Mouse (Mus musculus) embryo, embryonic 10 days (tissue): Measurements from ENCODE around the gene Dnase2b.

Experiments used
- DNase-seq: peaks from one replicate; pipeline ENCODE4 v3.0.0-alpha.2; 2015; ENCODE audit warnings: low spot score

The Dnase2b gene

DNA sequence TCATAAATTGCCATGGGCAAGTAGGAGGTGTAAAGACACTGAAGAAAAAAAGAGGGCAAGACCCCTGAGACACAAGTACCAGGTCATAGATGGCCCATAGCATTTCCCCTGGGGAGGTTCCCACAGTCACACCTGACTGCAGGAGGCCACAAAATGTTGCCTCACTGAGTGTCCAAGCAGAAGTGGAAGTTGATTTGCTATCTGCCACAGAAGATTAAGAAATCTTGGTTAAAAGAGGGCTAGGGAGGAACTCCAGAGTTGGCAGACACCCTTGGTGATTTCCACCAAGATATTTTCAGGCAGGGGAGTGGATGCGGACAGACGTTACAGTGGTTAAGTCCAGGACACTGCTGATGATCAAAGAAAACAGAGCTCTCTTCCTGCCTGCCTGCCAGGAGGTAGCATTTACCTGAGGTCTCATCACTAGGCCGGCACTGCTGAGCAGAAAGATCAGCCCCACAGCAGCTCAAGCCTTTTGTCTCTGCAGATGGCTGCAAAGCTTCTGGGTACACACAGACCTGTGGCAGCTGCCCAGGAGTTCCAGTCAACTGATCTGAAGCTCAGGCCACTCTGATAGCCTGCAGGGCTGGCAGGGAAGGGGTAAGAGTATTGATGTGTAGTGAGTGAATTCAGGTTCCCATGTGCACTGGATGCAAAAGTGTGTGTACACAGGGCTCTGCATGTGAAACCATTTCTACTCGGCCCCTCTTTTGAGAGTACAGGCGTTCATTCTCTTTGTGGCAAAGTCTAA, 1.3 kb upstream of the Dnase2b start:
- no peak for DNase-seq

DNA sequence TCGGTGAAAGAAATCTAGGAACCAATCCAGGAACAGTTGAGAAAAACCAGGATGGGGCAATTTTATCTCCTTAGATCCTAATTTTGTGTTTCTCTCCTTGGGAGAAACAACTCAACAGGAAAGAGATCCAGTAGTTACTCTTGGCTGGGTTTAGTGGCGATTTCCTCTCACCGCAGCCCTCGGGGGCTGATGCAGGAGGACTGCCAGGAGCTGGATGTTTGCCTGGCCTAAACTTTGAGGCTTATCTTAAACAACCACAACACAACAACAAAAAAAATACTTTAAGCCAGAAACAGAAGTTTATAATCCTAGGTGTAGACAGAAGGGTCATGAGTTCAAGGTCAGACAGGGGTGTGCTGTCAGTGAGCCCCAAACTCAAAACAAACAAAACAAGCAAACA, 3.6 kb downstream of the Dnase2b start:
- no peak for DNase-seq

DNA sequence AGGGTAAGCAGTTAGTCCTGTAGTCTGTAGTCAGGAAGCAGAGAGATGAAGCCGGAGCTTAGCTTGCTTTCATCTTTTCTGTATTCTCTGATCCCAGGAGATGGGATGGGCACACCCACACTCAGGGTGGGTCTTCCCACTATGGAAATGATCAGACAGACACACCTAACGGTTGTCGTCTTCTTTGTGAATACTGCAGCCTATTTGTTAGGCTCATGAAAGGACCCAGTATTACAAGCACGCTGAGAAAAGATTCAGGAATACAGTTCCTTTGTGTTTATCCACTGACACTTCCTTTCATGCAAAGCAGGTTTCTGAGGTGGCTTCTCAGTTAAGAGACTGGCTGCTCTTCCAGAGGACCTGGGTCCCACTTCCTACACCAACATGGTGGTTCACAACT, 4.1 kb downstream of the Dnase2b start:
- no peak for DNase-seq

DNA sequence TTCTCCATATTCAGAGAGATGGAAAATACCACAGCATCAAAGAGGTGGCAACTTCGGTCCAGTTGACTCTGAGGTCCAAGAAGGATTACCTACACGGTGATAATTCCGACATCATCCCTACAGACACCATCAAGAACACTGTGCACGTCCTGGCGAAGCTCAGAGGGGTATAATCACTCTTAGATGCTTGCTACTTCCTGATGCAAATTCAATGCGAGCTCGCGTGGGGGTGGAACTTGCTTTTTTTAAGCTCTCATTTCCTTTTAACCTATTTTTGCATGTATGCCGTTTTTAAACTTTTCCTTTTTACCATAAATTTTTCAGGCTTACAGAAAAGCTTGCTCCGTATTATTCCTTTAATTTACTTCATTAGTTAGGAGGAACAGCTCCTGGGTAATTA, 5.1 kb downstream of the Dnase2b start:
- no peak for DNase-seq

DNA sequence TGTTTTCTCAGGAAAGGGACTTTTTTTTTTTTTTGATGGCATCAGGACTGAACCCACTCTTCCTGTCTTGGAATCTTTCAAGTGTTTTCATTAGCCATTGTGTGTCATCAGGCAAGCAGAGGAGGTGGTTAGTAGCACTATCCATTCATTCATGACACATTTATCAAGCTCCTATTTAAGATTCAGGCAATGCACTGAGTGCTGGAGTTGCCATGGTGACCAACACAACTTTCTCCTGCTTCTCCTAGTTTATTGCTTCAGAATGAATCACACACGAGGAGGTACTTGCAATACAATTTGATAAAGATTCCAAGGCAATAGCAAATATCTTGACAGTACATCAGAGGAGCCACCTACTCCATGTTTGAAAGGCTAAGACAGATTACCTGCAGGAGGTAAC, 8.0 kb downstream of the Dnase2b start:
- DNase-seq: no peak

DNA sequence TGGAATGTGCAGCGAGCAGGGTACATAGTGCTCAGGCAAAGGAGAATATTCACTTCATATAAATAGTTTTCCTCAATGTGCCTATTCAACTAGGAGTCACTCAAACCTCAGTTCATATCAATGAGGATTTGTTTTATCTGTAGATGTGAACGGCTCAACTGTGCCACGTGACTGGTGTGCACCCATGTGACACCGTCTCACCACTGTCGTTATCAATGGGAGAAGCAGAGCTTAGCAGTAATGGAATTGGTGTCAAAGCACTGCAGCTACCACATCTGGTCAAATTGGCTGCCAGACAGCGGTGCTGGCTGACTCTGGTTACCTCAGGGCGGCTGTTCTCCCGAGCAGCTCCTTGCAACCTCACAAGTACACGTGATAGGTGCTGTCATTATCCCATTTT, 10.7 kb downstream of the Dnase2b start:
- DNase-seq: no peak

DNA sequence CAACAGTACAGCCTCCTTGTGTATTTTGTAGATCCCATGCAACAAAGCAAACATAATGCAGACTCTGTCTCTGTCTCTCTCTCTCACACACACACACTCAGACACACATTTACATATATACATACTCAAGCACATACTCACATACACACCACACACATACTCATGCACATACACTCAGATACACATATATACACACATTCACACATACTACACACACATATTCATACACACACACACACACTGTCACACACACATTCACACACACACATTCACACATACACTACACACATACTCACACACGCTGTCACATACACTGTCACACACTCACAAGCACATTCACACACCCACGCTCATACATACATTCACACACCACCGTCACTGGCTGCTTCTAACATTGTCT, 12.9 kb downstream of the Dnase2b start:
- DNase-seq: no peak

DNA sequence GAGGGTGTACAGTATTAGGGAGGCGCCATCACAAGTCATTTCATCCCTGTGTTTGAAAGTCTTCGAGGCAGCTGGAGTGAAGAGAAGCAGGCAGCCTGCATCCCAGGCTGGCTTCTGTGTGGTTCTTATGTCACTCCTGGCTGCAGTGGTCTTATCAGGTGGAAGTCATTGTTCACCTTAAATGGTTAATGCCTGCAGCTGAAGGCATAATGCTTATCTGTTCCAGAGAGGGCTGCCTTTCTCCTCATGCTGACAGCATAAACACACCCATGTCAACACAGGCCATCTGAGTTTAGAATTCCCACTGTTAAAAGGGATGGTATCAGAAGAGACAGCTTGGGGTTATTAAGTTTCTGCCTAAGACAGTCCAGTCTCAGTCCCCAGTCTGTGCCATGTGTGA, 14.2 kb downstream of the Dnase2b start:
- no peak for DNase-seq

DNA sequence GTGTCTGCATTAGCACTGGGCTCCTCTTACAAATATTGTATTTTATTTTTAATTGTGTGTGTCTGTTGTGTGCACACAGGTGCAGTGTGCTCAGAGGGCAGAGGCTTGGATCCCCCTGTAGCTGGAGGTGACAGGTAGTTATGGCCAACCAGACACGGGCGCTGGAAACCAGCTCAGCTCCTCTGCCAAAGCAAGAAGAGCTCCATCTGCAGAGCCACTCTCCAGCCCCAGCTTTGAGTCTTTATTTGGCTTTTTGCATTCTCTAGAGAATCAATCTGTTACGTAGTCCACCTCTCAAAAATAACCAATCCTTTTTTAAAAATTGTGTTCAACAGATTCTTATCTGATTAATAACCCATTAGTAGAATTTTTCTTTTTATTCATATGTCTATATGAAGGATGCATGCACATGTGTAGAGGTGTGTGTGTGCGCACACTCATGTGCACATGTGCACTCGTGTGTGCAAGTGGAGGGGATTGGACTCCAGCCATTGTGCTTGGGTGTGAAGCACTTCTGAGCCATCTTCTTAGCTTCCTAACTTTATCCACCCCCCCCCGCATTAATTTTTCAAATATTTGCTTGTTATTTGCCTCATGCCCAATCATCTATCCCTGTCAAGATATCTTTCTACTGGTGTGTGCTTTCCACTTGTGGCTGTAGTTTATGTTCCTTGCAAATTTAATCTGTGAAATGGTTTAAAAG, 16.0 kb downstream of the Dnase2b start:
- no peak for DNase-seq

DNA sequence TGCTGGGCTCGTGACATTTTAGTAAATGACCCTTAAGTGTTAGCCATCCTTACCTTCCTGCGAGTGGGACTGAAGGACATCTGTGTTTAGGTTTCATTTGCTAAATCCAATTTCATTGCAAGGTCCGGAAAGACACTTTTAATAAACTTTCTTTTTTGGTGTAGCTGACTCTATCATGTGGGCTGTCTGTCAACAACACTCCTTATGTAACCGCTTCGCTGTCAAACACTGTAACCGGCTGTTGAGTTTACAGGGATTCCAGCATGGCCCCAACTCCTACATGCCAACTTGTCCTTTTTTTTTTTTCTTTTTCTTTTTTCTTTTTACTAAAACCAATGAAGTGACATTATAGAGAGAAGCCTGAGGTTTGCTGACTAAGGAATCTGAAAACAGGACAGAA, 17.0 kb downstream of the Dnase2b start:
- no peak for DNase-seq

DNA sequence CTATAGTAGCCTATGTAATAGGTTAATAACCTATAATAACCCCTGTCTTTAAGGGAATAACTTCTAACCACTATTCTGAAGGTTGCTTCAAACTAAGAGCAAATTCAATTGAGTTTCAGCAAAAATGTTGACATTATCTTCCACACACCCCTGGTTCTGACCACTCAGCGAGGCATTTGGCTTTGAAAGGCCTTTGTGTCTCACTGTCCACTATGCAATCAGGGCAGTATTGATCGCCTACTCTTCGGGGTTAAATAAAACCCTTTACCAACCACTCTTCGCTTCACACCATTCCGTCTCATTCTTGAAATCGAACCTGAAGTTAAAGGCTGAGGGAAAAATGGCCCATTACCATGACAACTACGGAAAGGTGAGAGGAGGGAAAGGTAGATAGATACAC, 18.5 kb downstream of the Dnase2b start:
- DNase-seq: no peak

DNA sequence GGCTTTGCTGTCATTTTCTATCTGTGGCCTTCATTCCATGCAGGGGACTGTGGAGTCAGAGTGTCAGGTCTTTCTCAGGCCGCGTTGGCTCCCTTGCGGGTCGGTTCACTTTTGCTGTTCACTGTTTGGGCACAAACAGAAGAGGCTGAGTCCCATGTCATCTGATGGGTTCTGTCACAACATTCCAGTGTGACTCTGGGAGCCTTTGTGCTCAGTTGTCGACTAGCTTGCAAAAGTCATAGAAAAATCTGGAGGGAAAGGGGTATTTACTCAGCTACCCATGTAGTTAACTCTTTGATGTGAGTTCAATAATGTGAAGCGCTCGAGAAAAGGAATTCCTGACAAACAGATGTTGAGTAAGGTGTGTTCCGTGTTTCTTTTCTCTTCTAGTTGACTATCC, 19.0 kb downstream of the Dnase2b start:
- DNase-seq: no peak

DNA sequence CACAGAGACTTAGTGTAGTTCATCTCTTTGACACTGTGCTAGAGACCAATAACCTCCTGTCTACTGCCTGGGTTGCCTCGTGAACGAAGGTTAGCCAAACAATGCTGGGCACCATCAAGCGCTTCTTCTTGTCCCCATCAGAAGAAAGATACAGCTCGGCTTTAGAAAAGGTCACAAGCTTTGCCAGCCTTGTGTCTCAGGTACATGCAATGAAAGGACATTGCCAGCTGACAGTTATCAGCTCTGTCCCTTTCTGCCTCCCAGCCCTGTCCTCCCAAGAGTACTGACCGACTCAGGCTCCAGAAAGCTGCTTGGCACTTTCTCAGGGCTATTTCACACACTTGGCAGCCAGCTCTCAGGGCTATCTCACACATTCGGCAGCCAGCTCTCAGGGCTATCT, 20.0 kb downstream of the Dnase2b start:
- DNase-seq: no peak

DNA sequence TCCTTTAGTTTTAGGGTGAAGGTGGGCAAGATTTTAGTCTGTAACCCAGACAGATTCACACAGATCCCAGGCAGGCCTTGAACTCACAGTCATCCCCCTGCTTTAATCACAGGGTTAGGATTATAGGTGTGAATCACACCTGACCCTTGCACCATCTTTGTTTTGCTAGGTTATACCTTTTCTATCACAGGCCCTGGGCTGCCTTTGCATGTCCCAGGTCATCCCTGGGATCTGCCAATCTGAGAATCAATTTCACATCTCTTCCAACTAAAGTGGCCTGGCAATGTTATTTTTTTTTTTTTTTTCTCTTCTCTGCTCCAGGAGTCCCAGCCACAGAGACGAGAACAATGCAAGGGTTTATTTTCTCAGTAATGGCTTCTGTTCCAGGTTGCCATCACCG, 23.8 kb downstream of the Dnase2b start:
- DNase-seq: no peak

DNA sequence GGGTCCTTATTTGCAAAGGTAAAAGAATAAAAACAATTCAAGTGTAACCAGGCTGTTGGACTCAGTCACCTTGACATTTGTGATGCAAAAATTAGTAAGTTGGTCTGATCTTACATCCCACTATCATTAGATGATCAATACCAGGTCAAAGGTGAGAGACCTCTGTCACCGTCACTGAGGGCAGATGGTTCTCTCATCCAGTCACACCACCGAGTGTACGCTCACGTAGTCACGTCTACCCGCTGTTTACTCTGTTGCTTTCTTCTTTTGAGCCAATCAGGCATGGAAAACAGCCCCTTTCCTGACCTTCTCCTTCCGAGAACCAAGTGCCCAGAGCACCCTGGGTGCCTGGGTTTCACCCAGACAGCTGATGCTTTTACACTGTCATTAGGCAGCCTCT, 24.2 kb downstream of the Dnase2b start:
- DNase-seq: no peak

DNA sequence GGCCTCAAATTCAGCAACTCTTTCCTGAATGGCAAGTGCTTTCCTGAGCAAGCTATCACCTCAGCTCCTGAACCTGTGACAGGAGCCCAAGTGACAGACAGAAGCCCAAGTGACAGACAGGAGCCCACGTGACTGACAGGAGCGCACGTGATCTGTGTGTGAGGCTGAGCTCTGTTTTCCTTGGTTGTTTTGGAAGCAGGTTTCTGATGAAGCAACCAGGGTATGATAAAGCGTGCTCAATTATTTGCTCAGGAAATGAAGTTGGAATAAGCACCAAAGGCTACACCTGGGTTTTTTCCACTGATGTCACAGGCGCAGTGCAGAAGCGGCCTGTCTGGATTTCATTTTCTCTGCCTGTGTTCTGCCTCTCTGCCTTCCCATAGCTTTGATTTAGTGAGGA, 25.9 kb downstream of the Dnase2b start:
- DNase-seq: no peak

DNA sequence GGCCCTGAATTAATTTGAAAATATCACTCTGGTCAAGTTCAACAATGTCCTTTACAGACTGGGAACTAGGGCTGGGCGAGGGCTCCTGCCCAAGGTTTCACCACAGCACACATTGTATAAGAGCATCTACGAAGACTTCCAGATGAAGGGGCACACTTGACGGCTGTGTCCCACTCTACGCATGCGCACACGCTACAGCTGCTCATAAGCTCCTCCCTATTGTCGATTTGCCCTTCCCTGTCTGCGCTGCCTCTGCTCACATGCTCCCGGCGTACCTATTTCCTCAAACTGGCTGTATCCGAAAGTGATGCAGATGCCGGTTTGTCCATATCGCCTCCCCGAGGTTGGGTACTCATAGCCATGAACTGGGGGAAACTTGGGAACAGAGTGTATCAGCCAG, 28.8 kb downstream of the Dnase2b start:
- DNase-seq: no peak

DNA sequence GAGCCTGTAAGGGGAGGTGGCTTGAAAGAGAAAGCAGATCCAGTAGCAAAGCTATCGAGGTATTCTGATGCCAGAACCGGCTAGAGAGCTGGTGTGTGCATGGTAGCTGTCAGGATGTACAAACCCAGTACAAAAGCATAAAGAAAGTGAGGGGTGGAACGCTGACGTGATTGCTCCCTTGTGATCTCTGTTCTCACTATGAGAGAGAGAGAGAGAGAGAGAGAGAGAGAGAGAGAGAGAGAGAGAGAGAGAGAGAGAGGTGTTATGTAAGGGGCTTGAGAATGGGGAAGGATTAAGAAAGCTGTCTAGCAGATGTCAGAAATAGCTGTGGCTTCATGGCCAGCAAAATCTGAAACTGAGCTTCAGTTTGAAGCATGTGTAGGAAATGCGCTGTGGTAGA, 31.5 kb downstream of the Dnase2b start:
- DNase-seq: no peak

DNA sequence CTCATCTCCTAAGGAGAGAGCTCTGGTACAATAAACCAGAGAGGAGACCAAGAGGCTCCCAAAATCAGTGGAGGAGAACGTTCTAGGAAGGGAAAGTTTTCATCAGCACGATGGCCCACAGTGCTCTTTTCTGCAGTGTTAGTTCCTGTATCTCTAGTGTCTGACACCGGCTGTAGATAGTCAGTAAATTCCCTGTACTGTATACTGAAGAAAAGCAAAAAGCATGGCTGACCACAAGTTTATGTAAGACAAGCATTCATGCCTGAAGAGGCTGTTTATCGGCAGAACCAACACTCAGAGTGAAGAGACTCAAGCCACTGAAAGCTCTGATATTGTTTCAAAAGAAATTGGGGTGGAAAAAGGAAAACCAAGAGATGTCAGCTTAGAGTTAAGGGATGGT, 31.9 kb downstream of the Dnase2b start:
- DNase-seq: no peak

DNA sequence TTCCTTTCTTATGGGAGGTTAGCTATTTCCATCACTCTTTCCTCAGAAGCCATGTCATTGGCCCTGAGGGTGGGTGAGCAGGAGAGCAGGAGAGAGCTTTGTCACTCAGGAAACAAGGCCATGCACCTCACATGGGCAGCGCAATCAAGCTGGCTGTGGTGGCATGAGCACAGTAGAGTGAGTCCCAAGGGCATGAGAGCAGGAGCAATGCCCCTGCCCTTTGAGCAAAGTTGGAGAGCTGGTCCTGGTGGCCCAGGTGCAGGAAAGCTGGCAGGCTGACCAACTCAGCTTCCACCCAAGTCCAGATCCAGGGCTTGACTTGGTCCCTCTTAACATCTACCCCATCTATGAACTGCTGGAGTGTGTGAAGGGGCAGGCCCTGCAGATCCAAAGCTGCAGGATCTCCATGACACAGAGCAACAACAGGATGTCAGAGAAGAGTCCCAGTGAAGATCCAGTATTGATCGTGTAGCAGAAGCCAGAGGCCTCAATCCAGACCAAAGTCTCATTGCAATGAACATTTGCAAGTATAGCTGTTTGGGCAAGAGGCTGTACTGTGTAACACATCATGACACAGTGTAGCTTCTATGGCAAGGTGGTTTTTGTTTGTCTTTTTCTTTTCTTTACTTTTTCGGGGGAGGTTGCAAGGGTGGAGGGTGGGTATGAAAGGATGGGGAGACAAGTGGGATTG, 35.2 kb downstream of the Dnase2b start:
- DNase-seq: no peak

DNA sequence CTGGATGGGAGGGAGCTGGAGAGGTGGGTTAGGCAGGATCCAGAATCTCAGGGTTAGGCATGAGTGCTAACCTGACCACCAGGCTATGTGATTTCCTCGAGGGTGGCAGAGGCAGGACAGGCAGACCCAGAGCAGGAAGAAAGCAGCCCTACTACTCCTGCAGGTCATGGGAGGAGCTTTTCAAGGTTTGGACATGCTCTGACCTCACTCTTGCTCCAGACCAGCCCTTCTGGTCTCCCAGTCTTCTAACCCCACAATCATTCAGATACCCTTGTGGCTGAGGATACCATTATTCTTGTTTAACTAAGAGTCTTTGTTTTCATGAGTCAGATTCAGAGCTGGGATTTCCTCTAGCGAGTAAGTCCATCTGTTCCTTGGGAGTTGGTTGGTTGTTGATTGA, 37.8 kb downstream of the Dnase2b start:
- no peak for DNase-seq

DNA sequence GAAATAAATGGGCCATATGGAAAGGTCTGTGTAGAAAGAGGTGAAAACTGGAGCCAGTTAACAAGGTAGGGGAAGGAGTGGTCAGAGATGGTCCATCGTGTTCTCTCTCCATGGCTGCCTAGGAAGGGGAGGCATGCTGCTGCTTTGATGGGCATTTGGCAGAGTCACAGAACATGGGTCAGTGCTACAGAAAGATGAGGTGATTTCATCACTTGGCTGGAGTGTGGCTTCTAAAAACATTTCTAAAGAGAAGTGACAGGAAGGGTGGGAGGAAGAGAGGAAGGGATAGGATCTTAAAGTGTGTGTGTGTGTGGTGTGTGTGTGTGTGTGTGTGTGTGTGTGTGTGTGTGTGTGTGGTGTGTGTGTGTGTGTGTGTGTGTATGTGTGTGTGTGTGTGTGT, 44.1 kb downstream of the Dnase2b start:
- DNase-seq: no peak

DNA sequence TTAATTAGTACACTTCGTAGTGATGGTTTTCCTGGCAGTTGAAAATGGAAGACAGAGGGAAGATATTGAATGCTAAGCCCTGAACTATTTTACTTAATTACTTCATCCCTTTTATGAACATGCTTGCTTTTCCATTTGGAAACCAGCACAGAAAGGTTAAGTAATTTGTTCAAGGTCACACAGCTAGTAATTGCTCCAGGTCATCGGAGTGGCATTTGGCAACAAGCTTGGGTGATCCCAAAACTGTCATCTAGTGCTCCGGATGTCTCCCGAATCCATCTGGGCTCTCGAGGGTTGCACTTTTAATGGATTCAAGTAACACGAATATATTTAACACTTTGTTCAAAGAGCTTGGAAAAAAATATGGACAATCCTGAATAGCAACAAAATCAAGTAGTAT, 44.5 kb downstream of the Dnase2b start:
- no peak for DNase-seq
